Mouse (Mus musculus) Patski (cell line): ENCODE measurements at regions not wholly inside any gene's neighbourhood (a gene's known extent, or its start where the extent isn't known, plus 50 kb on each side); places are given as distances from the start of the nearest gene placed in this dataset.

Source experiments
- ATAC-seq: fragments of 100-300 bp; one replicate; pipeline ENCODE4 v1.8.0; 2021
- CTCF ChIA-PET: fragments of 350-600 bp; sonication (Branson Sonifier 250); formaldehyde crosslinking; loops from one replicate; lab custom pipeline; 2022; ENCODE audit warnings: inconsistent platforms; lab: Charles Lee
- POLR2A ChIA-PET: fragments of 350-600 bp; sonication (Branson Sonifier 250); formaldehyde crosslinking; loops from one replicate; lab custom pipeline; 2022; ENCODE audit warnings: antibody characterized with exemption, inconsistent platforms; lab: Charles Lee
- DNase-seq: peaks from one replicate; pipeline ENCODE4 v3.0.0-alpha.2; 2011; ENCODE audit warnings: low read depth, low spot score
- H3K27me3 ChIP-seq: fragments of 371-371 bp; one replicate; pipeline ENCODE4 v1.5.1; 2021
- CTCF ChIP-seq: fragments of 100-300 bp; IDR thresholded peaks from one replicate; pipeline ENCODE4 v1.5.1; 2021
- in situ Hi-C: fragments of 300-500 bp; cut with MboI; formaldehyde crosslinking; loops from 3 replicates; pipeline ENCODE4 v1.11.1; 2018; ENCODE audit warnings: low pct_unique_long_range_greater_than_20kb, mixed read lengths

DNA sequence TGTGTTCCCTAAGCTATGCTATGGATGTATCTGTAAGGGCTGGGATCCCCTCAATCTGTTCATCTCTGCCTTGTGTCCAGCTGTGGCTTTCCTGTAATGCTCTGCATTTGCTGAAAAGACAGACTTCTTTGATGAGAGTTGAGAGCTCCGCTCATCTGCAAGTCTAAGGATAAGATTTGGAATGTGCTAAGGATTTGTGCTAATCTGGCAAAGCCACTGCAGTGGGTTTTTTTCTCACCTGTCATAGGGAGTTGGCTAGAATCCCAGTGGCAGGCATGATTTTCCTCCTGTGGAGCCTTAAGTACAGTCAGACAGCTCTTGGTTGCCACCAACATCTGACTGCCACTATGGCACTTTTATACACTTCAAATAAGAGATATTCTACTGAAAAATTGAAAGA is 138.8 kb upstream of the Myocd start:
- in situ Hi-C loops, result no loop called here
- POLR2A ChIA-PET, result no interaction called here
- no peak for TF ChIP-seq CTCF
- ATAC-seq (no peak), DNase-seq (no peak)
- CTCF ChIA-PET, result interaction anchor here (1.2 kb wide), 2 partner anchors 14 to 15 kb away, joined by 3 read pairs; no protein-coding TSS in a partner anchor
- H3K27me3 ChIP-seq, result no peaks in the 10 kb centered on the region

DNA sequence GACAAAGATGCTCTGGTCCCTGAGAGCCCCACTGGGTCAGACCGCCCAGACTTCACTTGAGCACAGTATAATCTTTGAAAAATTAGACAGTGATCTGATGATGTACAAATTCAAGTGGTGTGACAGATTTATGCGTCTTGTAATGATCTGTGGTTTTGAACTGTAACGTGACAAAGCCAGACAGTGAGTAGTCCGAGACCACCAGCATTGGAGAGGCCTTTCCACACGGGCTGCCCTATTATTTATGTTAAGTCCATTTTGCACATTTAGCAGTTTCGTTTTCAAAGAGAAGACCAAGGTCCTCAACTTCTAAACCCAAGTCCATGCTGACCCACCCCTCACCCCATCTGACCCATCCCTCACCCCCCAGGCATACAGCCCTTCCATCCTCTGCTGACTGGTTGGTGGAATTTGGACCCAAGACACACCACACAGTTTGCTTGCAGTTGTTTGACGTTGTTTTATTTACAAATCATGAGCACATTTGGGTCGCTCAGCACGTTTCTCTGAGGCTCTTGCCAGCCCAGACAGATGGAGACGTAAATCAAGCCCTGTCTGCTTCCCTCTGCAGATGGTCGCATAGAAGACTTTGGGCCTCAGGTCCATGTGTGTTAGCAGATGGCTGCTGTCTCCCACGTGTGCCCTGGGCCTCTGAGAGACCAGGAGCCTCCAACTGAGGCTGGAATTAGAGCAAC is 132.8 kb upstream of the Myocd start:
- DNase-seq (no peak), ATAC-seq (no peak)
- ChIA-PET POLR2A (no interaction called here), CTCF (no interaction called here)
- in situ Hi-C loops, result no loop called here
- no peaks in the 10 kb centered on the region for H3K27me3 ChIP-seq
- no peak for TF ChIP-seq CTCF

DNA sequence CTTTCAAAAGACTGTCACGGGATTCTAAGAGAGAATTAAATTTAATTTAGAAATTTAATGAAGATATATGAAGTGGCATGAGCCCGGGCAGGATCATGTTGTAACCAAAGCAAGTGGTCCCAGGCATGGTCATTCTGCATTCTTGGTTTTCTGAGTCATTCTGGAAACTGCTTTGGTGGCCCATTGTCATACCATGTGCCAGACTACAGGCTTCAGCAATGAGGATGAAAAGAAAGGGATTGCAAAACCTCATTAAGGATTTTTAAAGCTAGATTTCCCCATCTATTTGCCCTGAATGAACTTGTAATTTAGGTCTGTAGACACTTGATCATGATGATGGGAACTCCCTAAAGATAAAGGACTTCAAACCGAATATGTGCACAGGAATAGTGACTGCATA is 119.4 kb upstream of the Myocd start:
- TF ChIP-seq CTCF, result no peak
- DNase-seq, result no peak
- in situ Hi-C loops, result no loop called here
- POLR2A ChIA-PET, result interaction anchor here (0.8 kb wide), 1 partner anchor 13 kb away, joined by 5 read pairs; no protein-coding TSS in a partner anchor
- no peak for ATAC-seq
- H3K27me3 ChIP-seq, result no peaks in the 10 kb centered on the region
- CTCF ChIA-PET, result interaction anchor here (2.0 kb wide), 1 partner anchor 10 kb away, joined by 7 read pairs; no protein-coding TSS in a partner anchor

DNA sequence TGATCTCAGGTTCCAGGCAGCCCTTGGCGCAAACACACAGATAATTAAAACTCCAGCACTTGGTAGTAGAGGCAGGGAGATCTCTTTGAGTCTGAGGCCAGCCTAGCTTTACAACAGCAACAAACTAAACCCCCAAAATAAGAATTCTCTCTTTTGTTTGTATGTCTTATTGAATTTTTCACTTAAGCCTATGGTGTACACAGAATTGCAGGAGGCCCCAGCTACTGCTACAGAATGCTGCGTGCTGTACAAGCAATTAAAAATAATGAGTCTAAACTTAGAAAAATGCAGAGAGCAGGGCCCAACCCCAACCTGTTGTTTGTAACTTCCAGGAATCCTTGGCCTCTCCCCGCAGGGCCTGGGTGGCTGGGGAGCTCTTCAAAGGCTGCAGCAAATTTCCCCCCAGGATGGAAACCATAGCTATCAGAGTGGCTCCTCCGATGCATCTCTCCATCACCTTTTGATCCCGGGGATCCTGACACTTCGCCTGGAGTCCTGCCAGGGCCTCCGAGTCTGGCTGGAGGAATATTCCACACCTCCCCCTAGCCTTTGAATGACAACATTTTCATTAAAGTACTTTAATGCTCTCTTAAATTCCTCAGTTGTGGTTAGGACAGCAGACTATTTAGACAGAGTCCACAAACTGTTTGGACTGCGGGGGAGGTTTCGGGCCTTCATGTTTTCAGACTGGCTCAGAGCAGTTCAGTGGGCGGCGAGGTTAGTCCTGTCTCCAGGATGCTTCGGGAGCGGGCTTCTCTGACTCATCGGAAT is 116.7 kb upstream of the Myocd start:
- POLR2A ChIA-PET, result interaction anchor here (1.4 kb wide), 1 partner anchor 21 kb away, joined by 4 read pairs; no protein-coding TSS in a partner anchor
- in situ Hi-C loops, result no loop called here
- TF ChIP-seq CTCF, result no peak
- DNase-seq (peak; percentile 88), ATAC-seq (peak; percentile 96)
- CTCF ChIA-PET, result interaction anchor here (0.9 to 1.2 kb wide), 2 partner anchors 11 to 20 kb away, joined by 3 read pairs; no protein-coding TSS in a partner anchor
- no peaks in the 10 kb centered on the region for H3K27me3 ChIP-seq

DNA sequence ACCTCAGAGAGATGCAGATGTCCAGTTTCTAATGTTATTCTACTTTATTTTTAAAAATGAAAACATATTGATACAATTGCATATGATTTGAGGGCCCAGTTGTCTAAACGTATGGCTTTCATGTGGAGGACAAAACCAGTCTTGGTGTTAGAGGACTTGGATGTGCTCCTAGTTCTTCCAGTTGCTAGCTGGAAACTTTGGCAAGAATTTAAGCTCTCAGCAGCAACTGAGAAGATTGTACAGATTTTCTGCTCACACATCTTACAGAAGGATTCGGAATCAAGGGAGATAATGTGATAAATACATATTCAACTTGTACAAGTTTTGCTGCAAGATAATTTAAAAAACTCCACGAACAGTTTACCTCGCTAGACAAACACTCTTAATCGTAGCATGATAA is 105.6 kb upstream of the Myocd start:
- DNase-seq (no peak), ATAC-seq (no peak)
- no peak for TF ChIP-seq CTCF
- POLR2A ChIA-PET, result interaction anchor here (0.5 kb wide), 1 partner anchor 8 kb away, joined by 3 read pairs; no protein-coding TSS in a partner anchor
- CTCF ChIA-PET, result interaction anchor here (0.7 to 1.9 kb wide), 3 partner anchors 9 to 11 kb away, joined by 3 to 5 read pairs (median 4); no protein-coding TSS in a partner anchor
- in situ Hi-C loops, result no loop called here
- no peaks in the 10 kb centered on the region for H3K27me3 ChIP-seq

DNA sequence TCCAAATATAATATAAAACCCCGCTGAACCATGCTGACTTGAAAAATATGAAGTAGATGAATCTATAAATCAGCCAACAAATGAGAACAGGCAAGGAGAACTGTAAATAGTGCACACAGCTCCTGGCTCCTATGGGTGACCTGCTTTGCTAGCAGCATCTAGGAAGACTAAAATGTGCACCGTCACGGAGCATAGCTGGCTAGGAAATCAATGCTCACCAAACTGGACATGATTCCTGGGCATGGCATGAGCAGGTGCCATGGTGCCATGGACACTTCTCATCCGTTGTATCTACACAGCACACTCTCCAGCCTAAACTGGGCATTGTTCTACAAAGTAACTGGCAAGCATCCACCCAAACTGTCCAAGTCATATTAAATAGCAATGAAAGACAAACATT is 103.3 kb upstream of the Myocd start:
- POLR2A ChIA-PET, result no interaction called here

DNA sequence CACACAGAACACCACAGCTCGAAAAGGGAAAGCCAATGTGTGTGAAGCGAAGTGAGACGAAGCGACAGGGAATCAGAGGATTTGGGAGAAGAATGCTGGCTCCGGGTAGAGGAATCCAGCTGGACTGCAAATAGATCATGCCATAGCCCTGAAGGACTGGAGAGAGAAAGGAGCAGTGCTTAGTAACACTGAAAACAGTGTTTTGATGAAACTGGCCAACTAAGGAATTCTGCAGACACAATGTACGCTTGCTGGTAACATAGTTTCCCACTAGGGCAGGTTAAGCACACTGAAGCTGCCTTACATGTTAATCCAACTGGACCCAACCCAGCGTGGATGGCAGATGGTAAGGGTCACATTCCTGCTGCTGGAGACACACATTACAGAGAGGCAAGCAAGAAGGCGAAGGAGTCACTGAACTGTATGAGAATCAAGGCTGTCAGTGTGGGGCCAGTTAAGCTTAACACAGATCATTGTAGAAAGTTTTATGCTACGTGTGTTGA is 102.6 kb upstream of the Myocd start:
- CTCF ChIA-PET, result interaction anchor here (1.1 kb wide), 1 partner anchor 11 kb away, joined by 4 read pairs; no protein-coding TSS in a partner anchor
- DNase-seq (no peak), ATAC-seq (no peak)
- no peaks in the 10 kb centered on the region for H3K27me3 ChIP-seq
- POLR2A ChIA-PET, result interaction anchor here (0.5 kb wide), 1 partner anchor 10 kb away, joined by 3 read pairs; no protein-coding TSS in a partner anchor
- no peak for TF ChIP-seq CTCF
- in situ Hi-C loops, result no loop called here

More for the DNA sequence above, 103.3 kb upstream of the Myocd start:
- DNase-seq (no peak), ATAC-seq (no peak)
- no peak for TF ChIP-seq CTCF
- in situ Hi-C loops, result no loop called here
- CTCF ChIA-PET, result interaction anchor here (1.1 kb wide), 1 partner anchor 10 kb away, joined by 4 read pairs; no protein-coding TSS in a partner anchor
- H3K27me3 ChIP-seq, result no peaks in the 10 kb centered on the region

DNA sequence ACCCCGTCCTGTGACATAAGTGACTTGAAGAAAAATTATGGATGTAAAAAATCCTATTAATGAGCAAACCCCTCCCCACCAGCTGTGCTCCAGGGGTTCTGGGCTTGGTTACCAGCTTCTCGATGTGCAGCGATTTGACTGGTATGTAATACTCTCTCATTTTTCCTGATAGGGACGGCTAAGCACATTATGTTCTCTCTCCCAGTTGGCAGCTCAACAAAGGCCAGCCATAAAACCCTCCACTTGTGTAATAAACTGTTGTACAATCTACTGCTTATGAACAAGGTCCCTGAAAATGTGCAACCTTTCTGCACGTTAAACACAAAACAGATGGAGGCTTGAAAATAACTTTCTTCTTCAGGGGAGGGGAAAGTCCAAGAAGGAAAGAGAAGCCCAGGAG is 98.0 kb upstream of the Myocd start:
- DNase-seq (no peak), ATAC-seq (no peak)
- H3K27me3 ChIP-seq, result no peaks in the 10 kb centered on the region
- ChIA-PET POLR2A (interaction anchor here (0.7 kb wide), 1 partner anchor 8 kb away, joined by 3 read pairs; no protein-coding TSS in a partner anchor), CTCF (interaction anchor here (1.3 to 2.1 kb wide), 2 partner anchors 11 to 21 kb away, joined by 4 to 8 read pairs; no protein-coding TSS in a partner anchor)
- no peak for TF ChIP-seq CTCF
- in situ Hi-C loops, result no loop called here

DNA sequence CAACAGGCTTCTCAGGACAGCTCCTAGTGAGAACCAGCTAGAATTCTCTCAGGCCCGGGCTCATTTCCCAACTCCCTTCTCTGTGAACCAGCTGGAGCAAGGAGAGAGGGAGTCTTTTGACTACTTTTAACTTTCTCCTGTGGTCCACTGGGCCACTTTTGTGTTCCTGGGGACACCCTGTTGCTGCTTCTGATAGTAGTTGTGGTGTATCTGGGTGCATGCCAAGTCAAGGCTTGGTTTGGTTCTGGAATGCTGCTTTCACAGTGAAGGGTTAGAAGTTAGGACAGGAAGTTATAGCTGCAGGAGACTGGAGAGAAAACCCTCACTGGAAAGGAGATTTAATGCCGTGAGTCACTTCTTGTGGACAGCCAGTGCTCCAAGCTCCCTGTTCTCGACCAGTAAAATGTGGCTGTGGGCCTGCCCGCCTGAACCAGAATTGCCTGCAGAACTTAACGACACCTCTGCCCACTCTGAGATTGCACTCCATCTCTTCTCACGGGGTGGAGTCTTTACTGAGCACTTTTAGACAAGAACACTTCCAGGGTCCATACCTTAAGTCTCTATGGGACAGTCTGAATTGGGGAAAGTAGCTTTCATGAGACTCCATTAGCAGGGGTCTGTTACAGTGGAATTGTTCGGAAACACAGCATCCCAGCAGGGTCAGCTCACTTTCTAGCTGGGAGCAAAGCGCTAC is 97.0 kb upstream of the Myocd start:
- CTCF ChIA-PET, result interaction anchor here (1.1 to 2.1 kb wide), 4 partner anchors 9 to 22 kb away, joined by 3 to 8 read pairs (median 4); no protein-coding TSS in a partner anchor
- no peak for TF ChIP-seq CTCF
- ATAC-seq, result peak; percentile 88
- in situ Hi-C loops, result no loop called here
- H3K27me3 ChIP-seq, result no peaks in the 10 kb centered on the region
- POLR2A ChIA-PET, result no interaction called here
- DNase-seq, result peak; percentile 88
